Mouse (Mus musculus) heart, postnatal 25 days (tissue): ENCODE data around the gene Ttc28. TPM values are rescaled to one million over a fixed set of nuclear protein-coding genes. Genes with fewer than 3 reads are reported as not detected.

Source experiments
- DNase-seq: peaks from one replicate; pipeline ENCODE4 v3.0.0; 2022; ENCODE audit warnings: low spot score
- intact Hi-C: fragments of 180-260 bp; cut with DNase I; formaldehyde crosslinking; loops from one replicate; pipeline ENCODE4 v1.15.1; 2025
- total RNA-seq, 2 experiments: library from RNA; stranded (reverse); gene quantifications; 2 replicates each; pipeline ENCODE4 v1.2.3; 2021

Gene Ttc28
- total RNA-seq, 2 experiments from 2014 or later: 13.3 to 16.9 TPM

- DNase-seq: no peak
- intact Hi-C loops: no loop called here
Measured at GRCm38 (mm10) chr5:111063991-111064390, 184.4 kb downstream of the Ttc28 start.

- no peak for DNase-seq
- intact Hi-C loops: no loop called here
Measured at GRCm38 (mm10) chr5:111065770-111066169, 186.2 kb downstream of the Ttc28 start.

- intact Hi-C loops: no loop called here
- no peak for DNase-seq
Measured at GRCm38 (mm10) chr5:111069503-111069902, 189.9 kb downstream of the Ttc28 start.

GRCm38 (mm10) chr5:111069931-111070330, 190.3 kb downstream of the Ttc28 start:
- intact Hi-C loops: no loop called here
- DNase-seq: no peak

- intact Hi-C loops: no loop called here
- DNase-seq: no peak
Measured at GRCm38 (mm10) chr5:111070361-111070760, 190.8 kb downstream of the Ttc28 start.

GRCm38 (mm10) chr5:111073316-111073736, 193.7 kb downstream of the Ttc28 start:
- intact Hi-C loops: no loop called here
- DNase-seq: no peak

- DNase-seq: no peak
- intact Hi-C loops: no loop called here
Measured at GRCm38 (mm10) chr5:111074050-111074449, 194.4 kb downstream of the Ttc28 start.

GRCm38 (mm10) chr5:111075841-111076240, 196.2 kb downstream of the Ttc28 start:
- intact Hi-C loops: no loop called here
- no peak for DNase-seq

- intact Hi-C loops: no loop called here
- no peak for DNase-seq
Measured at GRCm38 (mm10) chr5:111077261-111077660, 197.7 kb downstream of the Ttc28 start.

- intact Hi-C loops: no loop called here
- DNase-seq: no peak
Measured at GRCm38 (mm10) chr5:111080601-111081000, 201.0 kb downstream of the Ttc28 start.

- intact Hi-C loops: no loop called here
- DNase-seq: no peak
Measured at GRCm38 (mm10) chr5:111085849-111086248, 206.2 kb downstream of the Ttc28 start.

GRCm38 (mm10) chr5:111096750-111097149, 217.1 kb downstream of the Ttc28 start:
- intact Hi-C loops: no loop called here
- no peak for DNase-seq

GRCm38 (mm10) chr5:111097233-111098160, 217.9 kb downstream of the Ttc28 start:
- intact Hi-C loops: no loop called here
- DNase-seq: no peak

GRCm38 (mm10) chr5:111098516-111099274, 219.1 kb downstream of the Ttc28 start:
- DNase-seq: no peak
- intact Hi-C loops: no loop called here

- DNase-seq: no peak
- intact Hi-C loops: no loop called here
Measured at GRCm38 (mm10) chr5:111100585-111100984, 221.0 kb downstream of the Ttc28 start.

- intact Hi-C loops: no loop called here
- no peak for DNase-seq
Measured at GRCm38 (mm10) chr5:111101383-111101932, 221.9 kb downstream of the Ttc28 start.

GRCm38 (mm10) chr5:111104801-111105200, 225.2 kb downstream of the Ttc28 start:
- DNase-seq: no peak
- intact Hi-C loops: no loop called here

GRCm38 (mm10) chr5:111111378-111111777, 231.8 kb downstream of the Ttc28 start:
- intact Hi-C loops: loop anchor here (5.0 kb wide), 3 partner anchors 46 to 146 kb away; no protein-coding TSS in a partner anchor
- DNase-seq: no peak

- DNase-seq: no peak
Measured at GRCm38 (mm10) chr5:111113183-111113582, 233.6 kb downstream of the Ttc28 start.

GRCm38 (mm10) chr5:111113694-111114375, 234.2 kb downstream of the Ttc28 start:
- DNase-seq: no peak
- intact Hi-C loops: loop anchor here (5.0 kb wide), 3 partner anchors 43 to 143 kb away; no protein-coding TSS in a partner anchor

More at GRCm38 (mm10) chr5:111113183-111113582, 233.6 kb downstream of the Ttc28 start:
- intact Hi-C loops: loop anchor here (5.0 kb wide), 3 partner anchors 44 to 144 kb away; no protein-coding TSS in a partner anchor
